Mouse (Mus musculus): Measurements from ENCODE around the gene Gm21650. TPM values are rescaled to one million over a fixed set of nuclear protein-coding genes. Genes with fewer than 3 reads are reported as not detected.
"Not testable (repeated sequence)": the region's sequence is repeated elsewhere in the genome, so short reads cannot be mapped to it uniquely, and the experiment has no call there.

Gene Gm21650
- total RNA-seq (2021): not detected
- long read RNA-seq, experiment 1: 0 reads
- long read RNA-seq, experiment 2: 0 reads

DNA sequence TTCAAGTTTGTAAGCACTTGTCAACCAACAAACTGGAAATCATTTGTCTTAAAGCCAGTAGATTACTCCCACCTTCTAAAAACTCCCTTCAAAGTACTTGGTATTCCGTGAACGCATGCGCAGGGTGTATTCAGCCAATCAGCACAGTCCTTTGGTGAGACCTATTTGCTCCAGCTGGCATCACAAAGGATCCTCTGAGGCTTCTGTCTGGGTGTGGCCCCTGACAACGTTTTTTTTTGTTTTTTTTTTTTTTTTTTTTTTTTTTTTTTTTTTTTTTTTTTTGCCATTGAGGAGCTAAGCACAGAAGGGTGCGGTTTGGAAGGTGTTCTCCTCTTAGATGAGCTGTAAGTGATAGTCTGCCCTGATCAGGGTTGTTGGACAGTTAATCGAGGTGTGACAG, at the start of gene Gm21650:
Gene Gm21650, plus strand, starts transcription at position 301 of the 400 bp plus-strand sequence.
- DNase-seq: not testable (repeated sequence)

Measured in heart, adult 18-20 months (tissue).